ENCODE assay signal across 28 mouse cellular contexts in genomic region chr19:16378565-16378964, GRCm38 (mm10).
"Had no signal": no experiment of that assay in that cellular context is flagged by ENCODE, and none has a peak within 500 bp of the region (broad histone marks: within the 10 kb centered on the region; RNA-seq: fewer than 3 reads in every experiment).

No protein-coding gene starts in this region.

- ATAC-seq: liver, embryonic 12.5 days; liver, postnatal 0 days; midbrain, embryonic 13.5 days; midbrain, embryonic 15.5 days; midbrain, embryonic 16.5 days had no signal

- H3K9me3 ChIP-seq: limb, embryonic 10.5 days; limb, embryonic 12.5 days; limb, embryonic 13.5 days; limb, embryonic 15.5 days; liver, embryonic 12.5 days; liver, embryonic 13.5 days; liver, embryonic 15.5 days; lung, embryonic 15.5 days; megakaryocyte, embryonic 14.5 days; midbrain, embryonic 10.5 days; midbrain, embryonic 12.5 days; midbrain, embryonic 13.5 days; midbrain, embryonic 15.5 days had no signal

- H3K9ac ChIP-seq: limb, embryonic 12.5 days; limb, embryonic 13.5 days; limb, embryonic 15.5 days; liver, embryonic 12.5 days; liver, embryonic 13.5 days; liver, embryonic 14.5 days; liver, embryonic 15.5 days; liver, postnatal 0 days; lung, embryonic 14.5 days; lung, embryonic 15.5 days; midbrain, embryonic 12.5 days; midbrain, embryonic 13.5 days; midbrain, embryonic 15.5 days had no signal

- H3K4me2 ChIP-seq: limb, embryonic 12.5 days; limb, embryonic 13.5 days; limb, embryonic 15.5 days; liver, embryonic 11.5 days; liver, embryonic 12.5 days; liver, embryonic 13.5 days; liver, embryonic 15.5 days; lung, embryonic 14.5 days; lung, embryonic 15.5 days; midbrain, embryonic 11.5 days; midbrain, embryonic 12.5 days; midbrain, embryonic 13.5 days; midbrain, embryonic 15.5 days had no signal

- H3K27me3 ChIP-seq: limb, embryonic 12.5 days; limb, embryonic 13.5 days; limb, embryonic 15.5 days; liver, embryonic 12.5 days; liver, embryonic 13.5 days; liver, embryonic 15.5 days; lung, embryonic 15.5 days; megakaryocyte, embryonic 14.5 days; midbrain, embryonic 12.5 days; midbrain, embryonic 13.5 days; midbrain, embryonic 15.5 days had no signal

- H3K4me3 ChIP-seq: left cerebral cortex, adult 2 months; limb, embryonic 10.5 days; limb, embryonic 12.5 days; limb, embryonic 13.5 days; limb, embryonic 15.5 days; liver, embryonic 12.5 days; liver, embryonic 13.5 days; liver, embryonic 15.5 days; lung, embryonic 15.5 days; megakaryocyte, embryonic 14.5 days; midbrain, embryonic 10.5 days; midbrain, embryonic 12.5 days; midbrain, embryonic 13.5 days; midbrain, embryonic 15.5 days; myocyte had no signal

- DNase-seq: left cerebral cortex, postnatal 4 days; liver; liver, embryonic 13.5 days; liver, postnatal 0 days; lung, embryonic 14.5 days; lung, postnatal 10 days; lung, postnatal 14 days; lung, postnatal 4 days; midbrain, embryonic 14.5 days had no signal

- H3K4me1 ChIP-seq: liver, embryonic 13.5 days; liver, embryonic 15.5 days had no signal

- H3K27ac ChIP-seq: left cerebral cortex, adult 2 months; limb, embryonic 10.5 days; limb, embryonic 12.5 days; limb, embryonic 13.5 days; limb, embryonic 15.5 days; liver, embryonic 12.5 days; liver, embryonic 13.5 days; liver, embryonic 14.5 days; liver, embryonic 15.5 days; lung, embryonic 15.5 days; macrophage; midbrain, embryonic 10.5 days; midbrain, embryonic 12.5 days; midbrain, embryonic 13.5 days; midbrain, embryonic 15.5 days had no signal

- H3K36me3 ChIP-seq: liver, embryonic 12.5 days; liver, embryonic 13.5 days; liver, embryonic 15.5 days had no signal
